Mouse (Mus musculus) midbrain, embryonic 15.5 days (tissue): ENCODE data around the gene Efcab14. TPM values are rescaled to one million over a fixed set of nuclear protein-coding genes. Genes with fewer than 3 reads are reported as not detected.
A peak's percentile ranks its signal among the peaks of the same experiment; 100 is the strongest.

Source experiments
- ATAC-seq: fragments of 200-750 bp; cut with Nextera tagmentation; replicated peaks from 2 replicates; pipeline ENCODE4 v1.8.0; 2017; ENCODE audit warnings: moderate TSS enrichment
- H3K27ac ChIP-seq: fragments of 300-500 bp; sonication (generic); 2 replicates; pipeline ENCODE4 v1.5.1; 2015; ENCODE audit warnings: mild to moderate bottlenecking, inconsistent platforms
- H3K27me3 ChIP-seq: fragments of 300-500 bp; sonication (generic); replicated peaks from 2 replicates; pipeline ENCODE4 v1.6.1; 2015; ENCODE audit warnings: inconsistent platforms
- H3K36me3 ChIP-seq: fragments of 300-500 bp; sonication (generic); replicated peaks from 2 replicates; pipeline ENCODE4 v1.6.1; 2015; ENCODE audit warnings: inconsistent platforms
- H3K4me1 ChIP-seq: fragments of 300-500 bp; sonication (generic); 2 replicates; pipeline ENCODE4 v1.6.1; 2015; ENCODE audit warnings: inconsistent platforms
- H3K4me2 ChIP-seq: fragments of 300-500 bp; sonication (generic); 2 replicates; pipeline ENCODE4 v1.6.1; 2015; ENCODE audit warnings: inconsistent platforms, mild to moderate bottlenecking, moderate library complexity
- H3K4me3 ChIP-seq: fragments of 300-500 bp; sonication (generic); 2 replicates; pipeline ENCODE4 v1.5.1; 2015; ENCODE audit warnings: mild to moderate bottlenecking, inconsistent platforms
- H3K9ac ChIP-seq: fragments of 300-500 bp; sonication (generic); 2 replicates; pipeline ENCODE4 v1.6.1; 2015; ENCODE audit warnings: mild to moderate bottlenecking, inconsistent platforms
- H3K9me3 ChIP-seq: fragments of 300-500 bp; sonication (generic); 2 replicates; pipeline ENCODE4 v1.6.1; 2016; ENCODE audit warnings: inconsistent platforms
- WGBS: fragments of 180-500 bp; shearing (Covaris S2); methylation state at CpG from one replicate; pipeline ENCODE4 v1.1.7; 2015; ENCODE audit warnings: mixed read lengths; 5-methylcytosine and 5-hydroxymethylcytosine counted together
- polyA plus RNA-seq: library from polyadenylated mRNA; unstranded; fragments of >200 nt; fragmentation: Nextera tagmentation; extraction: Ambion mirVana; gene quantifications from 2 replicates; pipeline ENCODE4 v1.2.1, GENCODE M21; 2015

The Efcab14 gene
- polyA plus RNA-seq, 1 experiment from 2014 or later: 16.3 TPM

DNA sequence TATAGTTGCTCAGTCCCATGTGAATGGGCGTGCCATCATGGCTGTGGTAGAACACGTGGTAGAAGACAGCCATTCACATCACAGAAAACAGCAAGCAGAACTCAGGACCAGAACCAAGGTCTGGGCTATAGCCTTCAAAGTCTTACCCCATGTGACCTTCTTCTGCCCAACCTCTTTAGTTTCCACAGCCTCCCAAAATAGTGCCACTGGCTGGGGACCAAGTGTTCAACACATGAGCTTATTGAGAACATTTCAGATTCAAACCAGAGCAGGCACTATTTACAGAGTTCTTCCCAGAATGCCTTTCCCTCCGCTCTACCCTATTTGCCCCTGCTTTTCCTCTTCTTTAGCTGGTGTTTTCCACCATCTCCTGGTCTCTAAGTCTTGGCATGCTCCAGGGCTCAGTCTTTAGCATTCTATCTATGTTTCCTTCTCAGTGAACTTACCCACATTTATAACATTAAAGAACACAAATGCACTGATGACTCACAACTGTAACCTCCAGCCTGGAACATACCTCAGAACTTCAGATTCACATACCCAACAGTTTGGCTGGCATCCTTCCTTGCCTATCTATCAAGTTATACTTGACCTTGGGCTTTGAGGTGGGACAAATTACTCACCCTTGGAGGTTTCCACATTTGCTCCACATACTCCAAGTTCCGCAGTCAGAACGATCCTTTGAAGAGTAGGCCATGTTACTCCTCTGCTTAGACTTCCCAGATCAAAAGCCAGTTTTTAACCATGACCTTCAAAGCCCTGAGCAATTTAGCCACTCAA is 44.7 kb downstream of the Efcab14 start:
- H3K36me3 ChIP-seq: peaks cover 7% of the 10 kb centered on the region; the same call in 1 of the 2 replicates
- no peak for ATAC-seq
- H3K4me2 ChIP-seq: no peak overlapping the region
- H3K9ac ChIP-seq: no peak overlapping the region
- peaks cover 19% of the 10 kb centered on the region for H3K4me1 ChIP-seq
- H3K9me3 ChIP-seq: no peaks in the 10 kb centered on the region
- H3K4me3 ChIP-seq: no peak overlapping the region
- no peak overlapping the region for H3K27ac ChIP-seq
- no peaks in the 10 kb centered on the region for H3K27me3 ChIP-seq
- WGBS: 89% methylated on average over 5 of the region's 5 CpGs

DNA sequence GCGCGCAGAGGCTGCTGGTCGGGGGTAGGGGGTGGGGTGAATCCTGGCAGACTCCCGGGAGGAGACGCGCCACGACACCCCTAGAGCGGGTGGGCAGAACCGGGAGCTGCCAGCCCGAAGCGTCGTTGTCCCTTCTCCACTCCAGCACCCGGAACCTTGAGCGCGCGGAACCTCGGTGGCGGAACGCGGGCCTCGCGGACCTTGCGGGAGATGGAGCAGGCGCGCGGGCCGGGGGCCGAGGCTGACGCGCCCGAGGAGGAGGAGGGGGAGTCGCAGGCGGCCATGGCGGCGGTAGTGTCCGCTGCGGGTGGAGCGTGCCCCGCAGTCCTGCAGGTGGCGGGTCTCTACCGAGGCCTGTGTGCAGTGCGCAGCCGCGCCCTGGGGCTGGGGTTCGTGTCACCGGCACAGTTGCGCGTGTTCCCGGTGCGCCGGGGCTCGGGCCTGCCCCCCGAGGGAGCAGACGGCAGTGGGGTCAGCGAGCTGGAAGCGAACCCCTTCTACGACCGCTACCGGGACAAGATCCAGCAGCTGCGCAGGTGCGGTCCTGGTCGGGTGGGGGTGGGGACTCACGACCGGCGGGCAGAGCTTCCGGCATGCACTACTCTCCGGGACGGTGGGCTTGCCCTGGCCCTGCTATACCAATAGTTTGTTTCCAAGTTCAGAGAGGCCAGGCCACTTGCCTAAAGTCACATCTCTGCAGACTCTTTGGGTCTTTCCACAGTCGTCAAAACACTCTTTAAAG is 47.4 kb downstream of the Efcab14 start, which contains the start of gene Atpaf1:
Gene Atpaf1, plus strand, starts transcription at position 44 of the 742 bp plus-strand sequence.
- Histone ChIP-seq H3K9ac (peak within 1 kb of the TSS; percentile 86), H3K4me3 (peak within 1 kb of the TSS; percentile 89), H3K27ac (peak within 1 kb of the TSS; percentile 72), H3K9me3 (no peaks in the 10 kb centered on the region), H3K36me3 (peaks cover 5% of the 10 kb centered on the region; the same call in 1 of the 2 replicates), H3K4me1 (peaks cover 19% of the 10 kb centered on the region), H3K27me3 (no peaks in the 10 kb centered on the region), H3K4me2 (peak within 1 kb of the TSS; percentile 73)
- under 1% methylated on average over 69 of the region's 69 CpGs for WGBS
- peak; percentile 95 for ATAC-seq

DNA sequence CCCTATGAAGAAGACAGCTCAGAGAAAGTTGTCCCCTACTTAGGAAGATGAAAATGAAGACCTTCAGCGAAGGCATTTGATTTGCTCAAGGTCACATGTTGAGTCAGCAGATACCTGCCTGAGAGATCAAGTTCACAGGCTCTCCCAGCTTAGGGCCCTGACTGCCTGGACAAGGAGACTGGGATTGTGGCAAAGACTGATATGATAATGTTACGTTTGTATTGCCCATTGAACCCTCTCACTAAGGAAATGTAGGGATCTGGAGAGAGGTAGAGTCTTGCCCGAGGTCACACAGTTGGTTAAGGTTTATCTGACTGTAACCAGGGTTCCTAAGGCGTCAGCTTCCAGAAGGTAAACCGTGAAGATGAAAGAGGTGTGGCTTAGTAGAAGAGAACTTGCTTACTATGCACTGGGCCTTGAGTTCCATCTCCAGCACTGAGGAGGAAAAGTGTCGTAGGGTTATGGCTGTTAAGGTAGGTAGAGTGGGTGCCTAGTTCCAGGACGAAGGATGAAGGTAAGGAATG is 48.0 kb downstream of the Efcab14 start:
- Histone ChIP-seq H3K4me3 (peak overlapping the region; percentile 89), H3K36me3 (peaks cover 9% of the 10 kb centered on the region; the same call in 1 of the 2 replicates), H3K9ac (peak overlapping the region; percentile 86), H3K9me3 (no peaks in the 10 kb centered on the region), H3K27ac (no peak overlapping the region), H3K4me1 (peaks cover 19% of the 10 kb centered on the region), H3K4me2 (peak overlapping the region; percentile 73), H3K27me3 (no peaks in the 10 kb centered on the region)
- ATAC-seq: 0 out of 2 replicates have a peak, but pooled peaks have one; percentile 15
- 66% methylated on average over 7 of the region's 7 CpGs for WGBS

DNA sequence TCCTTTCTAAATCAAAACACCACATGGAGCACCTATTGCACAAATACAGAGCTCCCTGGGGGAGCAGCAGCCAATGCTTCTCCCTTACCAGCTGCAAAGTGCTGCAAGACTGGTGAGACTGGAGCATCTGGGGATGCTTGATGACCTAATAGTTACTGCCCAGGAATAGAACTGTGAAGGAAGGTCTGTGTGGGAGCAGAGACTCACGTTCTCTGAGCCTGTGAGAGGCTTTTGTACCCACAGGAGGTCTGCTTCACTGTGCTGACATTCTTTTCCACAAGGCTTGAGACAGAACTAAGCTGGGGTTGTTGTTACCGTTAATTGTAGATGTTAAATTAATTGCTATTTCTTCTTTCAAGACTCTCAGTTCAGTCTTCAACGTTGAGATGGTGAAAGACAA is 53.3 kb downstream of the Efcab14 start:
- WGBS: 82% methylated on average over 3 of the region's 3 CpGs
- H3K36me3 ChIP-seq: peaks cover 15% of the 10 kb centered on the region; the same call in 1 of the 2 replicates
- no peaks in the 10 kb centered on the region for H3K27me3 ChIP-seq
- H3K4me3 ChIP-seq: no peak overlapping the region
- peaks cover 5% of the 10 kb centered on the region for H3K4me1 ChIP-seq
- no peak overlapping the region for H3K27ac ChIP-seq
- H3K9me3 ChIP-seq: no peaks in the 10 kb centered on the region
- no peak for ATAC-seq
- H3K9ac ChIP-seq: no peak overlapping the region
- no peak overlapping the region for H3K4me2 ChIP-seq

DNA sequence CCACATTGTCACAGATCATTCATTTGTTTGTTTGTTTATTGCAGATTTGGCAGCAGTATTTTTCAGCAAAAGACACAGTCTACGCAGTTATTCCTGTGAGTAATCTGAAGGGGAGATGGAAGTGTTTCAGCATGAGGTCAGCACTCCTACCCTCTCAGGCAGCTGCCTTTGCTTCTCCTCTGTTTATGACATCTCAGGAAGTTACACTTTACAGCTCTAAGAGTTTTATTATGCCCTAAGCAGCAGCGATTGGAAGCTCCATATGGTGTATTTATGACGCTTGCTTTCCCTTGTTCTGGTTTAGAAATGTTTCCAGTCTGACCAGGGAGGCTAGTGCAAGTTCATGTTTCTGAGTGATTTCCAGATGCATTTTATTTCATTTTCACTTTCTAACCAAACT is 57.8 kb downstream of the Efcab14 start:
- 96% methylated on average over 3 of the region's 3 CpGs for WGBS

DNA sequence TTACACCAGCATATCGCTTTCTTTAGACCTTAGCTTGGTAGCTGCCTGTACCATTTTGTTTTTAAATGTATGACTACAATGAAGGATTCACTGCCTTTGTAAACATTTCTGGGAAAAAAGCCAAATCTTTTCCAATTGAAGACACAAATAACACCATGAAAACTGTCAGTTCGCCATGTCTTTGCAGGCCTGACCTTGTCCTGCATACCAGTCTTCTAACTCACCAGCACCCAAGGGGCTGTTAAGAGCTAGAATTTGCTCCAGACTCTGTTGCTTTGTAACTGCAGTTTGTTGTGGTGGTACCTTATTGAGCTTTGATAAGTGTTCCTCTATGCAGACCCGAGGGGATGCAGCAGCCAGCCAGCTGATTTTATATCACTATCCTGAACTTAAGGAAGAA is 62.4 kb downstream of the Efcab14 start:
- no peaks in the 10 kb centered on the region for H3K27me3 ChIP-seq
- peaks cover 22% of the 10 kb centered on the region; the same call in 1 of the 2 replicates for H3K36me3 ChIP-seq
- H3K4me3 ChIP-seq: no peak overlapping the region
- no peak overlapping the region for H3K9ac ChIP-seq
- no peak for ATAC-seq
- H3K27ac ChIP-seq: no peak overlapping the region
- H3K4me2 ChIP-seq: no peak overlapping the region
- no peaks in the 10 kb centered on the region for H3K4me1 ChIP-seq
- no peaks in the 10 kb centered on the region for H3K9me3 ChIP-seq
- WGBS: 66% methylated on average over 3 of the region's 3 CpGs

More for the DNA sequence above, 57.8 kb downstream of the Efcab14 start:
- peaks cover 23% of the 10 kb centered on the region; the same call in 1 of the 2 replicates for H3K36me3 ChIP-seq
- H3K27ac ChIP-seq: no peak overlapping the region
- no peak overlapping the region for H3K4me3 ChIP-seq
- ATAC-seq: no peak
- H3K27me3 ChIP-seq: no peaks in the 10 kb centered on the region
- no peak overlapping the region for H3K4me2 ChIP-seq
- no peaks in the 10 kb centered on the region for H3K9me3 ChIP-seq
- no peaks in the 10 kb centered on the region for H3K4me1 ChIP-seq
- H3K9ac ChIP-seq: no peak overlapping the region

DNA sequence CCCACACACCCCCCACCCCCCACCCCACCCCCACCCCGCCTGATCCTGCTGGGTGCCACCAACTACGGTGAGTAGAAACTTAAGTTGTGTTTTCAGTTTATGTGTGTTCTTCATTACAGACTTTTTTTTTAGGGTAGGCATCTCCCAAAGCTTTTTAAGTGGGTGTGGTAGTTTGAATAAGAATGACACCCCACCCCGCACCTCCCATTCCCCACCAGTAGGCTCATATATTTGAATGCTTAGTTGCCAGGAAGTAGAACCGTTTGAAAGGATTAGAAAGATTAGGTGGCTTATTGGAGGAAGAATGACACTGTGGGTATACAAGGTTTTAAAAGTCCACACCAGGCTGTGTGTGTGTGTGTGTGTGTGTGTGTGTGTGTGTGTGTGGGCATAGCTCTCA is 74.8 kb downstream of the Efcab14 start:
- no peaks in the 10 kb centered on the region for H3K27me3 ChIP-seq
- no peak overlapping the region for H3K9ac ChIP-seq
- ATAC-seq: no peak

DNA sequence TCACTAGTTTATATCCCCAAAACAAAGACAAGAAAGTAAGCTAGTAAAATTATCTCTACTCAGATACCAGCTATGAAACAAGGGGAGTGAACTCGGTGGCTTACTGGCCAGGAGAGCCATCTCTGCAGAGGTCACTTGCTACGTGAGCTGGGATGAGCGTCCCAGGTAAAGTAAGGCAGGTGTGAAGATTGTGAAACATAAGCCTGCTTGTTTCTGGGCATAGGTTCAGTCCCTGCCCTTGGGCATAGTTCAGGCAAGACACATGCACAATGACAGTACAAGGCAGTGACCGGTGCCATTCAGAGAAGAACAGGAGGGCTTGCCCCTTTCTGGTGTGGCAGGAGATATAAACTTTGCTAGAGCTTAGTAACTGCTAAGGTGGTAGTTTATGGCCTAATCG is 78.1 kb downstream of the Efcab14 start:
- 95% methylated on average over 5 of the region's 5 CpGs for WGBS

More for the DNA sequence above, 74.8 kb downstream of the Efcab14 start:
- 75% methylated on average over 4 of the region's 4 CpGs for WGBS
- Histone ChIP-seq H3K4me2 (no peak overlapping the region), H3K36me3 (peaks cover 5% of the 10 kb centered on the region; the same call in 1 of the 2 replicates), H3K4me3 (no peak overlapping the region), H3K27ac (no peak overlapping the region), H3K4me1 (no peaks in the 10 kb centered on the region), H3K9me3 (no peaks in the 10 kb centered on the region)

DNA sequence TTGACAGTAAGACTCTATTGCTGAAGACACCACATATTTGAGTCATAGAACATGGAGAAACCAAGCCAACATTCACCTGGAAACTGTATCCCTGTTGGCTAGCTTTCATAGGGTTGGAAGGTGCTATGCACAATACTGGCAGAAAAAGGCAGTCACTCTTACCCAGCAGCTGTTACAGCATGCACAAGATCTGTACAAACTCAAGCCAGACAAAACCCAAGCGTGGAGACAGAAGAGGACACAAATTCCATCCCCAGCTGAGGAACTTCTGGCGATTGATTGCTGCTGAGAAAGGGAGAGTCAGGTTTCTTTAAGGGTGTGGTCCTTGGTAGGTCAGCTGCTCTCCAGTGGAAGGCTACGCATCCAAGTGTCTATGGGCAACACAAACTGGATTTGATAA is 82.7 kb downstream of the Efcab14 start:
- H3K27me3 ChIP-seq: no peaks in the 10 kb centered on the region
- no peak overlapping the region for H3K4me2 ChIP-seq
- no peaks in the 10 kb centered on the region for H3K36me3 ChIP-seq
- no peak overlapping the region for H3K4me3 ChIP-seq
- no peak for ATAC-seq
- no peaks in the 10 kb centered on the region for H3K9me3 ChIP-seq
- no peaks in the 10 kb centered on the region for H3K4me1 ChIP-seq
- WGBS: 81% methylated on average over 3 of the region's 3 CpGs
- H3K27ac ChIP-seq: no peak overlapping the region
- no peak overlapping the region for H3K9ac ChIP-seq

More for the DNA sequence above, 78.1 kb downstream of the Efcab14 start:
- Histone ChIP-seq H3K27me3 (no peaks in the 10 kb centered on the region), H3K9ac (no peak overlapping the region), H3K27ac (no peak overlapping the region), H3K36me3 (peaks cover 5% of the 10 kb centered on the region; the same call in 1 of the 2 replicates), H3K9me3 (no peaks in the 10 kb centered on the region), H3K4me1 (no peaks in the 10 kb centered on the region), H3K4me2 (no peak overlapping the region), H3K4me3 (no peak overlapping the region)
- ATAC-seq: no peak

DNA sequence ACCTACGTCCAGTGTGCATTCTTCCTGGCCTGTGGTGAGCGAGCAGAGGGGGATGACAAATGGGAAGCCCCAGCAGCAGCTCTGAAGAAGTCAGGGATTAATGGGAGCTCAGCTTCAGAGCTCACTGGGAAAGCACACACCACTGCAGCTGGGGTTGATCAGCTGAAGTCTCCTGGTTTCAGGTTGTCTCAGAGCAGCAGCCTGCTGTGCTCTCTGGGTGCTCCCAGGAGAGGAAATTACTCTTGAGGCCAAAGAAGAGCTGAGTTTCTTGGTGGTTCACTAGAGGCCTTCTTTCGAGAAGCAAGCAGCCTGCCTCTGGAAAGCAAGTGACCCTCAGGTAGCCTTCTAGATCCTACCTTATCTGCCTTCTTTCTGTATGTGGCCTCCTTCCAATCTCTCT is 83.4 kb downstream of the Efcab14 start:
- Histone ChIP-seq H3K27ac (no peak overlapping the region), H3K9me3 (no peaks in the 10 kb centered on the region), H3K27me3 (no peaks in the 10 kb centered on the region), H3K4me3 (no peak overlapping the region), H3K36me3 (no peaks in the 10 kb centered on the region), H3K4me2 (no peak overlapping the region), H3K9ac (no peak overlapping the region), H3K4me1 (no peaks in the 10 kb centered on the region)
- ATAC-seq: no peak
- 73% methylated on average over 3 of the region's 3 CpGs for WGBS

DNA sequence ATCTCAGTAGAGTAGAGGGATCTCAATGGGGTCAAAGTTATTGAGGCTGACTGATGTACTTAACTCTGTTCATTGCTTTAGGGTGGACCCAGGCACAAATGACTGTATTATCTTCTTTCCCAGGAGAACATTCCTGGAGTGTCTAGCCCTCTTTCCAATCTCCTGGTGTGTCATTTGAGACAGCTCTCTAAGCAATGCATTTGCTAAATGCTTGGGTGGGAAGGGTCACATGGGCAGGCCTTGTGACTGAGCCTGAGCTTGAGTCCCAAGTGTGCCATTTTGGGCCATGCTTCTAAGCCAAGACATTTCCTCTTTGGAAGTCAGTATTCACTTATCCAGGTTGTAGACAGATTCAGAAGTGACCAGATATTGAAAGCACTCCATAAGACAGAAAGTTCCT is 83.9 kb downstream of the Efcab14 start:
- H3K4me3 ChIP-seq: no peak overlapping the region
- no peaks in the 10 kb centered on the region for H3K4me1 ChIP-seq
- H3K27me3 ChIP-seq: no peaks in the 10 kb centered on the region
- H3K4me2 ChIP-seq: no peak overlapping the region
- ATAC-seq: no peak
- H3K9ac ChIP-seq: no peak overlapping the region
- H3K27ac ChIP-seq: no peak overlapping the region
- H3K9me3 ChIP-seq: no peaks in the 10 kb centered on the region
- no peaks in the 10 kb centered on the region for H3K36me3 ChIP-seq

DNA sequence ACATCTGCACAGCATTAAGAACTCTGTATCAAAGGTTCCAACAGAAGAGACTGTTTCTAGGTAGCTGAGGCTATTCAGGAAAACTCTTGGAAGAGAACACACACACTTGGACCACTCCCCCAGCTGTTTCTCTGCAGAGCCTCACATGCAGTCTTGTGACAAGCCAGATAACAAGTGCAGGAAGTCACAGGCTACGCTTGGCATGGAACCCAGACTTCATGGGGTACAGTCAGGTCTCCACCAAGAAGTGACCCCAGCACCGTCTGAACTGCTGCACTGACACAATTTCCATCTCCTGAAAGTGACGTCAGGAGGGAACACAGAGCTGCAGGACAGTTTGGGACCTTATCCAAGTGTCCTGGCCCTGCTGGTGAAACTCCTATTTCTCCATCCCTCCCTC is 84.4 kb downstream of the Efcab14 start:
- H3K4me2 ChIP-seq: no peak overlapping the region
- H3K4me3 ChIP-seq: no peak overlapping the region
- no peak for ATAC-seq
- no peaks in the 10 kb centered on the region for H3K9me3 ChIP-seq
- H3K9ac ChIP-seq: no peak overlapping the region
- no peaks in the 10 kb centered on the region for H3K27me3 ChIP-seq
- 81% methylated on average over 3 of the region's 3 CpGs for WGBS
- H3K4me1 ChIP-seq: no peaks in the 10 kb centered on the region
- no peaks in the 10 kb centered on the region for H3K36me3 ChIP-seq
- H3K27ac ChIP-seq: no peak overlapping the region
